Mouse (Mus musculus) limb, embryonic 12.5 days (tissue): ENCODE measurements around the gene 4931409K22Rik. TPM values are rescaled to one million over a fixed set of nuclear protein-coding genes. Genes with fewer than 3 reads are reported as not detected.

Source experiments
- ATAC-seq: fragments of 200-750 bp; cut with Nextera tagmentation; 2 replicates; pipeline ENCODE4 v1.8.0; 2017; ENCODE audit warnings: low read depth, moderate TSS enrichment; ENCODE audit not compliant: insufficient number of reproducible peaks, insufficient read depth, low FRiP score, low TSS enrichment
- H3K27ac ChIP-seq: fragments of 300-500 bp; sonication (generic); 2 replicates; pipeline ENCODE4 v1.5.1; 2016; ENCODE audit warnings: mild to moderate bottlenecking, moderate library complexity
- H3K27me3 ChIP-seq: fragments of 300-500 bp; sonication (generic); 2 replicates; pipeline ENCODE4 v1.6.1; 2016; ENCODE audit warnings: mild to moderate bottlenecking, moderate library complexity
- H3K36me3 ChIP-seq: fragments of 300-500 bp; sonication (generic); 2 replicates; pipeline ENCODE4 v1.6.1; 2016; ENCODE audit warnings: mild to moderate bottlenecking, moderate library complexity
- H3K4me1 ChIP-seq: fragments of 300-500 bp; sonication (generic); replicated peaks from 2 replicates; pipeline ENCODE4 v1.6.1; 2016
- H3K4me2 ChIP-seq: fragments of 300-500 bp; sonication (generic); 2 replicates; pipeline ENCODE4 v1.6.1; 2016; ENCODE audit warnings: mild to moderate bottlenecking, moderate library complexity
- H3K4me3 ChIP-seq: fragments of 300-500 bp; sonication (generic); replicated peaks from 2 replicates; pipeline ENCODE4 v1.5.1; 2016; ENCODE audit warnings: mild to moderate bottlenecking
- H3K9ac ChIP-seq: fragments of 300-500 bp; sonication (generic); replicated peaks from 2 replicates; pipeline ENCODE4 v1.6.1; 2016; ENCODE audit warnings: mild to moderate bottlenecking, moderate library complexity
- H3K9me3 ChIP-seq: fragments of 300-500 bp; sonication (generic); 2 replicates; pipeline ENCODE4 v1.6.1; 2016; ENCODE audit warnings: mild to moderate bottlenecking, moderate library complexity
- WGBS: fragments of 180-500 bp; shearing (Covaris S2); methylation state at CpG from one replicate; pipeline ENCODE4 v1.1.7; 2016; 5-methylcytosine and 5-hydroxymethylcytosine counted together
- polyA plus RNA-seq: library from polyadenylated mRNA; unstranded; fragments of >200 nt; fragmentation: Nextera tagmentation; extraction: Ambion mirVana; gene quantifications from 2 replicates; pipeline ENCODE4 v1.2.1, GENCODE M21; 2016

4931409K22Rik gene
- polyA plus RNA-seq, result 0.06 and 0.19 TPM in 2 replicates

DNA sequence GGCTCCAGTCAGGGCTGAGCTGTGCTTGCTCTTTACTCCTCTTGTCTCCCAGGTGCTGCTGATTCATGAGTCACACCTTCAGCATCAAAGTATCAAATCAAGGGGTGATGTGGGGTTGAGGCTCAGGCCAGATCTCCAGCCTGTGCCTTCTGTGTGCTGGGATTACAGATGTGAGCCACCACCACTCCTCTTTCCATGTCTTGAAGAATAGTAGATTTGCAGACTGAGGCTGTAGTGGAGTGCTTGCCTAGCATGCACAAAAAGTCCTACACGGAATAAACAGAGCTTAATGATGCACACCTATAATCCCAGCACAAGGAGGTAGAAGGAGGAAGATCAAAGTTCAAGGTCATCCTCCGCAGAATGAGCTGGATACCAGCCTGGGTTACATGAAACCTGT is at the start of gene 4931409K22Rik:
TSS of gene 4931409K22Rik (minus strand) at position 101 of the 400 bp plus-strand sequence.
- Histone ChIP-seq H3K4me1 (peaks cover 24% of the 10 kb centered on the region), H3K27me3 (no peaks in the 10 kb centered on the region), H3K4me3 (no peak within 1 kb of the TSS), H3K36me3 (no peaks in the 10 kb centered on the region), H3K9me3 (no peaks in the 10 kb centered on the region), H3K9ac (no peak within 1 kb of the TSS), H3K4me2 (no peak within 1 kb of the TSS), H3K27ac (no peak within 1 kb of the TSS)
- ATAC-seq, result no peak
- WGBS, result 73% methylated on average over 2 of the region's 2 CpGs

DNA sequence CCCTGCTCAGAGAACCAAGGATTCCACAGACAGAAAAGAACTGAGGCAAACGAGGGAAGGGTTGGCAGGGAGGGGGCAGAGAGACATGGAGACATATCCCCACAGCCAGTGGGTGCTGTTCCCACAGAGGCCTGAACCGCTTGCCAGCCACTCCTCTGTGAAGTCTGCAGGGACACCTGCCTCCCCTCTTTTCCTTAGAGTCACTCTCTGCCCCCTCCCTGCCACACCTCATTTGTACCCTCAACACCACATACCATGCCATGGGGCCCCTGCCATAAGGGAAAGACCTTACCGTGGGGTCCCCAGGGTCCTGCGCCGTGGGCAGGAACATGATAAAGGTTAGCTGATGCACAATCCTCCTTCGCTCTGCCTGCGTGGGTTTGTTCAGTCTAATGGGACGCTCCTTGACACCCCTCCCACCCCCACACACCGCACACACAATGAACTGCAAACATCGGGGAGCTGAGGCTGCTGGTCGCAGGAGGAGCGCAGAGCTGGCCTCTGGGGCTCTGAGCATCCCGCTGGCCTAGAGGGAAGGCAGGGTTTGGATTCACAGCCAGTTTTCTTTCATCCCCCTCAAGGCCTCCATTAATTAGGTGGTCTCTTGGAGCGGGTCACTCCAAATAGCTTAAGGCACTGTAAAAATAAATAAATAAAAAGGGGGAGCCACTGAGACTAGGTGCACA is 49.5 kb upstream of the 4931409K22Rik start:
- Histone ChIP-seq H3K4me1 (peaks cover 49% of the 10 kb centered on the region), H3K36me3 (no peaks in the 10 kb centered on the region), H3K27me3 (peaks cover 7% of the 10 kb centered on the region; the same call in 1 of the 2 replicates), H3K4me3 (peak overlapping the region; percentile 66), H3K9me3 (no peaks in the 10 kb centered on the region), H3K4me2 (peak overlapping the region; percentile 90), H3K27ac (peak overlapping the region; percentile 100), H3K9ac (peak overlapping the region; percentile 88)
- WGBS, result 28% methylated on average over 14 of the region's 14 CpGs
- ATAC-seq, result no peak

DNA sequence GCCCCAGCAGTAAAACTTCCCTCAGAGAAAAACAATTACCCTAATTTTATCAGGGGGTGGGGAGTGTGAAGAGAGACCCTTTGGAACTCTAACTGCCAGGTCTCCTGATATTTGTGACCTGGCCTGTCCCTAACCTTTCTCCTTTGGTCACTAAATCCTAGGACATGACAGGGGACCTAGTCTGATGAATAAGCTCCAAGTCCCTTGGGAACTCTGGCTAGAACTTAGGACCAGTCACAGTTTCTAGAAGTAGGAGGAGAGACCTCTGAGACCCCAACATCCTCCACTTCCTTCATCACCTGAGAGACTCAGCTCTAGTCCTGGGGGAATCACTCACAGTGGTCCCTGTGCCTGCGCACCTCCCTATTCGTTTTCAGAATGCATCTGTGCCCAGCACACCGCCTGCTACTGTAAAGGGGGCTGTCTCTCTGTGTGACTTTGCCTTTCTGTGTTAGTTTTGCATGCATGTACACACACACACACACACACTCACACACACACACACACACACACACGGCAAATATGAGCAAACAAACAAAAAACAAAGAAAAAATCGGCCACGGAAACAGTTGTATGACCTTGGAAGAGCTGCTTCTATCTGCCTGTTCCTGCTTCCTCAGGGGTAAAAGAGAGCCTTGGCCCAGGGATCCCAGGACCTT is 48.8 kb upstream of the 4931409K22Rik start:
- Histone ChIP-seq H3K4me1 (peaks cover 56% of the 10 kb centered on the region), H3K4me2 (peak overlapping the region; percentile 90), H3K9me3 (no peaks in the 10 kb centered on the region), H3K27me3 (peaks cover 7% of the 10 kb centered on the region; the same call in 1 of the 2 replicates), H3K9ac (peak overlapping the region; percentile 88), H3K36me3 (no peaks in the 10 kb centered on the region), H3K27ac (peak overlapping the region; percentile 100), H3K4me3 (peak overlapping the region; percentile 66)
- 7% methylated on average over 6 of the region's 6 CpGs for WGBS
- no peak for ATAC-seq

- H3K4me3 ChIP-seq, result peak overlapping the region; percentile 66
- H3K4me2 ChIP-seq, result peak overlapping the region; percentile 90
- H3K27me3 ChIP-seq, result peaks cover 12% of the 10 kb centered on the region
- peaks cover 61% of the 10 kb centered on the region for H3K4me1 ChIP-seq
- peak overlapping the region; percentile 100 for H3K27ac ChIP-seq
- peak; percentile 43; the same call in 1 of the 2 replicates for ATAC-seq
- H3K9me3 ChIP-seq, result no peaks in the 10 kb centered on the region
- under 1% methylated on average over 46 of the region's 46 CpGs for WGBS
- peak overlapping the region; percentile 88 for H3K9ac ChIP-seq
- no peaks in the 10 kb centered on the region for H3K36me3 ChIP-seq
Measured at GRCm38 (mm10) chr5:24604656-24605100, 48.1 kb upstream of the 4931409K22Rik start.

DNA sequence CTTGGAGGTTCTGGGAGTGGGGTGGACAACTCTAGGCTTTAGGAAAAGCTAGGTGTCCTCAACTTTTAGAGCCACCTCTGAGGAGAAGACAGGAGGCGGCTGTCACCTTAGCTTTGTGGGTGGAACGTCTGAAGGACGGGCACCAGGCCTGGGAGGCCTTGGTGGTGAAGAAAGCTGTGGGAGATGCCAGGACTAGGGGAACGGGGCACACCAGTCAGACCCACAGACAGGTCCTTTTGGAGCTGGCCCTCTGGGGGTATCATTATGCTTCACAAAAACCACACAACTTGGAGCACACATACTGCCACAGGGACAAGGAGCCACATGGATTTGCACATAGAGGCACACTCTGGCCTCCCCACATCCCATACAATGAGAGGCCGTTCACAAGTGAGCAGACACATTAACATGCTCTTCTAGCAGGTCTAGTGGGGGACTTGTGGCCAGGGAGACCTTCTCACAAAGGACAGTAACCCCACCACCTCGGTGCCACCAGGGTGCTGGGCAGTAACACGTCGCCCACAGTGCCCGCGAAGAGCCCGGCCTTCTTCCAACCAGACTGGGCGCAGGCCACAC is 47.6 kb upstream of the 4931409K22Rik start:
- peak overlapping the region; percentile 88 for H3K9ac ChIP-seq
- peaks cover 66% of the 10 kb centered on the region for H3K4me1 ChIP-seq
- no peak for ATAC-seq
- no peaks in the 10 kb centered on the region for H3K9me3 ChIP-seq
- no peaks in the 10 kb centered on the region for H3K36me3 ChIP-seq
- H3K4me2 ChIP-seq, result peak overlapping the region; percentile 90
- H3K4me3 ChIP-seq, result peak overlapping the region; percentile 66
- peaks cover 17% of the 10 kb centered on the region for H3K27me3 ChIP-seq
- 17% methylated on average over 12 of the region's 12 CpGs for WGBS
- peak overlapping the region; percentile 100 for H3K27ac ChIP-seq

- peak overlapping the region; percentile 74 for H3K4me3 ChIP-seq
- no peaks in the 10 kb centered on the region for H3K9me3 ChIP-seq
- no peaks in the 10 kb centered on the region for H3K36me3 ChIP-seq
- H3K4me1 ChIP-seq, result peaks cover 73% of the 10 kb centered on the region
- H3K9ac ChIP-seq, result 0 out of 2 replicates have a peak overlapping the region, but pooled peaks have one; percentile 1
- ATAC-seq, result no peak
- peak overlapping the region; percentile 100 for H3K27ac ChIP-seq
- H3K27me3 ChIP-seq, result peaks cover 20% of the 10 kb centered on the region
- peak overlapping the region; percentile 90 for H3K4me2 ChIP-seq
- WGBS, result 51% methylated on average over 8 of the region's 8 CpGs
Measured at GRCm38 (mm10) chr5:24603431-24604010, 46.9 kb upstream of the 4931409K22Rik start.

DNA sequence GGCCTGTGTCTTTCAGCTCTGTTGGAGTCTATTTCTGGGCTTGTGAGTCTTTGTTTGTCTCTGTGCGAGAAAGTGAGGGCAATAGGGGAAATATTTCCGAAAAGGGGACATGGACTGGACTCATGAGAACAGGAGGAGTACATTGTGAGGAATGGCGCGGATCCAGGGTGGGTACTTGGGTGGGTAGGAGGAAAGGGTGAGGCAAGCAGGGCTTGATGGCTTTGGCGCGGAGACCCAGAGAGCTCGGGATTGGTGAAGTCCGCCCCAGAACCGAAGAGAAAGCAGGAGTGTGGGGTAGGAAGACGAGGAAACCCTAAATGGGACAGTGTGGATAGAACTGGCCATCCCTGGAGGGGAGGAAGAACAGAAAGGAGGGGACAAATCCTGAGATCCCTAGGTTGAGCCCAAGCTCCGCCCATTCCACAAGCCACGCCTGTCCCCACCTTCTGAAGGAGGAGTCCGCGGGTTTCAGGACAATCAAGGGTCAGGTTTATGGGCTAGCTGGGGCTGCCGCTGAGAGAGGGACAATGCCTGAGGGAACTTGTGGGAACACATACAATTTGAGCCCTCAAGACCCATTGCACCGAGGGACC is 46.2 kb upstream of the 4931409K22Rik start:
- Histone ChIP-seq H3K27me3 (peaks cover 22% of the 10 kb centered on the region), H3K4me2 (peak overlapping the region; percentile 90), H3K9me3 (no peaks in the 10 kb centered on the region), H3K27ac (peak overlapping the region; percentile 100), H3K36me3 (no peaks in the 10 kb centered on the region), H3K9ac (peak overlapping the region; percentile 92), H3K4me1 (peaks cover 80% of the 10 kb centered on the region), H3K4me3 (peak overlapping the region; percentile 74)
- ATAC-seq, result peak; percentile 18; the same call in 1 of the 2 replicates
- 2% methylated on average over 16 of the region's 16 CpGs for WGBS

- Histone ChIP-seq H3K9me3 (no peaks in the 10 kb centered on the region), H3K4me2 (peak overlapping the region; percentile 90), H3K4me1 (peaks cover 83% of the 10 kb centered on the region), H3K27me3 (peaks cover 23% of the 10 kb centered on the region), H3K36me3 (no peaks in the 10 kb centered on the region), H3K27ac (peak overlapping the region; percentile 100), H3K4me3 (peak overlapping the region; percentile 74), H3K9ac (peak overlapping the region; percentile 92)
- under 1% methylated on average over 73 of the region's 73 CpGs for WGBS
- ATAC-seq, result peak; percentile 9; the same call in 1 of the 2 replicates
Measured at GRCm38 (mm10) chr5:24601911-24602750, 45.5 kb upstream of the 4931409K22Rik start.

GRCm38 (mm10) chr5:24601071-24601835 is 44.6 kb upstream of the 4931409K22Rik start:
- H3K27me3 ChIP-seq, result peaks cover 23% of the 10 kb centered on the region

More at GRCm38 (mm10) chr5:24601071-24601835, 44.6 kb upstream of the 4931409K22Rik start:
- under 1% methylated on average over 33 of the region's 33 CpGs for WGBS
- Histone ChIP-seq H3K9me3 (no peaks in the 10 kb centered on the region), H3K36me3 (peaks cover 2% of the 10 kb centered on the region; the same call in 1 of the 2 replicates), H3K9ac (peak overlapping the region; percentile 92), H3K4me2 (peak overlapping the region; percentile 90), H3K27ac (peak overlapping the region; percentile 100), H3K4me3 (peak overlapping the region; percentile 74), H3K4me1 (peaks cover 84% of the 10 kb centered on the region)
- no peak for ATAC-seq
